Mouse (Mus musculus) thymus, adult 2 months (tissue): ENCODE data around the gene Anks1.

Experiments used
- CTCF ChIP-seq: fragments of 200-500 bp; IDR thresholded peaks from 2 replicates; pipeline ENCODE4 v1.5.1; 2012; ENCODE audit warnings: mild to moderate bottlenecking, control low read depth, low read length, moderate library complexity, borderline replicate concordance; ENCODE audit not compliant: control insufficient read depth, poor library complexity, insufficient read depth; ENCODE audit errors: extremely low read depth
- POLR2A ChIP-seq: fragments of 200-500 bp; IDR thresholded peaks from 2 replicates; pipeline ENCODE4 v1.6.1; 2012; ENCODE audit warnings: mild to moderate bottlenecking, low read length, control low read depth, moderate library complexity; ENCODE audit not compliant: control insufficient read depth, poor library complexity, insufficient read depth; ENCODE audit errors: extremely low read depth

GRCm38 (mm10) chr17:28112266-28112665, 203.2 kb downstream of the Anks1 start:
- no peak for TF ChIP-seq POLR2A
- no peak for TF ChIP-seq CTCF
